Mouse (Mus musculus) hindbrain, embryonic 14.5 days (tissue): ENCODE results near the gene Cdhr5. TPM values are rescaled to one million over a fixed set of nuclear protein-coding genes. Genes with fewer than 3 reads are reported as not detected.
A peak's percentile ranks its signal among the peaks of the same experiment; 100 is the strongest.

Experiments
- ATAC-seq: fragments of 200-750 bp; cut with Nextera tagmentation; 2 replicates; pipeline ENCODE4 v1.8.0; 2017; ENCODE audit warnings: moderate number of reproducible peaks, mild to moderate bottlenecking, moderate TSS enrichment, moderate library complexity; ENCODE audit not compliant: low FRiP score
- DNase-seq: peaks from one replicate; pipeline ENCODE4 v3.0.0-alpha.2; 2015; ENCODE audit warnings: low spot score
- H3K27ac ChIP-seq: fragments of 300-500 bp; sonication (generic); 2 replicates; pipeline ENCODE4 v1.5.1; 2014; ENCODE audit warnings: mild to moderate bottlenecking, moderate library complexity
- H3K27me3 ChIP-seq: fragments of 300-500 bp; sonication (generic); 2 replicates; pipeline ENCODE4 v1.6.1; 2014; ENCODE audit warnings: mild to moderate bottlenecking, low read length, mixed read lengths; ENCODE audit not compliant: control insufficient read depth, insufficient read depth
- H3K36me3 ChIP-seq: fragments of 300-500 bp; sonication (generic); replicated peaks from 2 replicates; pipeline ENCODE4 v1.6.1; 2014; ENCODE audit not compliant: control insufficient read depth, insufficient read depth
- H3K4me1 ChIP-seq: fragments of 300-500 bp; sonication (generic); replicated peaks from 2 replicates; pipeline ENCODE4 v1.6.1; 2014; ENCODE audit warnings: antibody characterized with exemption, low read length, mixed read lengths; ENCODE audit not compliant: control insufficient read depth, insufficient read depth
- H3K4me2 ChIP-seq: fragments of 300-500 bp; sonication (generic); replicated peaks from 2 replicates; pipeline ENCODE4 v1.6.1; 2014; ENCODE audit warnings: mild to moderate bottlenecking, moderate library complexity
- H3K4me3 ChIP-seq: fragments of 300-500 bp; sonication (generic); replicated peaks from 2 replicates; pipeline ENCODE4 v1.5.1; 2014; ENCODE audit warnings: mild to moderate bottlenecking, low read length
- H3K9ac ChIP-seq: fragments of 300-500 bp; sonication (generic); 2 replicates; pipeline ENCODE4 v1.6.1; 2014
- H3K9me3 ChIP-seq: fragments of 300-500 bp; sonication (generic); 2 replicates; pipeline ENCODE4 v1.6.1; 2016; ENCODE audit warnings: low read length; ENCODE audit not compliant: control insufficient read depth
- WGBS: fragments of 180-500 bp; shearing (Covaris S2); extraction: QIAGEN DNeasy Blood & Tissue Kit; methylation state at CpG from one replicate; pipeline ENCODE4 v1.1.7; 2014; 5-methylcytosine and 5-hydroxymethylcytosine counted together
- polyA plus RNA-seq: library from polyadenylated mRNA; unstranded; fragments of >200 nt; fragmentation: Nextera tagmentation; extraction: Ambion mirVana; gene quantifications from 2 replicates; pipeline ENCODE4 v1.2.1, GENCODE M21; 2014

The Cdhr5 gene
- polyA plus RNA-seq, 1 experiment from 2014 or later: not detected

- Histone ChIP-seq H3K9me3 (no peaks in the 10 kb centered on the region), H3K27me3 (no peaks in the 10 kb centered on the region), H3K36me3 (peaks cover 53% of the 10 kb centered on the region), H3K27ac (no peak overlapping the region), H3K4me1 (peaks cover 14% of the 10 kb centered on the region), H3K4me2 (peak overlapping the region; percentile 98; the same call in 1 of the 2 replicates), H3K4me3 (no peak overlapping the region), H3K9ac (no peak overlapping the region)
- ATAC-seq: no peak
- over 99% methylated on average over 4 of the region's 4 CpGs for WGBS
- DNase-seq: no peak
Observed at GRCm38 (mm10) chr7:141230570-141230969, 46.0 kb downstream of the Cdhr5 start.

GRCm38 (mm10) chr7:141229702-141230101, 46.9 kb downstream of the Cdhr5 start:
- peak overlapping the region; percentile 98 for H3K4me2 ChIP-seq
- no peak for ATAC-seq
- 61% methylated on average over 6 of the region's 6 CpGs for WGBS

DNA sequence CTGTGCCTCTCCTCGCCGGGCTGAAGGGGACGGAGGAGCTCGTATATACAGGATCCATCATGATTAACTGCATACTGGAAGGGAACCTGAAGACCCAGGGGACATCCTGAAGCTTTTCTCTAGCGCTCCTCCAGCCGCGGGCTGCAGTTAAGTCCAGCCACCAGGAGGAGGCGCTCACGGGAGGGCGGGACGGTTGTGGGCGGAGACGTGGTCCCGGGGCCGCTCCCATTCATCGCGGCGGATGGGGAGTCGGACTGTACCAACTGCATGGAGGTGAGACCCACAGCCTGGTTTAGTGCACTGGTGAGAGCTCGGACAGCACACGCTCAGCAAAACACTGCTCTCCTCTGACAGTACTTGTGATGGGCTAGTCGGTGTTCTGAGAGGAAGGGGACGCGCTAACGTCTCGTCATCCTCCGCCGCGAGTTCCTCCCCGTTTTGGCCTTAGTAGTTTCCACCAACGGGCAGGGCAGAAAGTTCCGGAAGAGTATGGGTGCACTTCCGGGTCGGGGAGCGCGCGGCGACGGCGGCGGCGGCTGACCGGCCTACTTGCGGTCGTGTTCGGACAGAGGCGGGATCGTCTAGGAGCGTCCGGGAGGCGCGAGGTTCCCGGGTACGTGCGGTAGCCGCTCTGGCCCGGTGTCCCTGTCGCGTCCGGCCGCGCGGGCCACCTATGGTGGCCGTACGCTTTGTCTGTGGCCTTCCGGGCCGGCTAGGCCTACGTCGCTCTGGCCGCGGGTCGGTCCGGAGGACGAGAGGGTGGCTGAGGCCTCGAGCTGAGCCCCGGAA, 48.1 kb downstream of the Cdhr5 start, which contains the start of gene Phrf1:
TSS of gene Phrf1 (plus strand) at position 506 of the 789 bp plus-strand sequence.
- DNase-seq (peak; percentile 95), ATAC-seq (peak; percentile 93)
- no peaks in the 10 kb centered on the region for H3K27me3 ChIP-seq
- under 1% methylated on average over 76 of the region's 76 CpGs for WGBS
- peaks cover 14% of the 10 kb centered on the region for H3K4me1 ChIP-seq
- H3K9ac ChIP-seq: peak within 1 kb of the TSS; percentile 98
- no peaks in the 10 kb centered on the region for H3K9me3 ChIP-seq
- peaks cover 32% of the 10 kb centered on the region for H3K36me3 ChIP-seq
- peak within 1 kb of the TSS; percentile 98 for H3K4me2 ChIP-seq
- H3K4me3 ChIP-seq: peak within 1 kb of the TSS; percentile 100
- H3K27ac ChIP-seq: peak within 1 kb of the TSS; percentile 96

More at GRCm38 (mm10) chr7:141229702-141230101, 46.9 kb downstream of the Cdhr5 start:
- H3K9ac ChIP-seq: peak overlapping the region; percentile 98
- H3K27me3 ChIP-seq: no peaks in the 10 kb centered on the region
- DNase-seq: no peak
- no peak overlapping the region for H3K27ac ChIP-seq
- H3K9me3 ChIP-seq: no peaks in the 10 kb centered on the region
- H3K4me1 ChIP-seq: peaks cover 14% of the 10 kb centered on the region
- peak overlapping the region; percentile 100 for H3K4me3 ChIP-seq
- H3K36me3 ChIP-seq: peaks cover 45% of the 10 kb centered on the region

GRCm38 (mm10) chr7:141227796-141228195, 48.8 kb downstream of the Cdhr5 start:
- H3K9me3 ChIP-seq: no peaks in the 10 kb centered on the region
- ATAC-seq (no peak), DNase-seq (no peak)
- no peak overlapping the region for H3K4me3 ChIP-seq
- H3K4me2 ChIP-seq: peak overlapping the region; percentile 98
- H3K4me1 ChIP-seq: peaks cover 15% of the 10 kb centered on the region
- WGBS: 76% methylated on average over 4 of the region's 4 CpGs
- no peak overlapping the region for H3K9ac ChIP-seq
- H3K27ac ChIP-seq: peak overlapping the region; percentile 96; the same call in 1 of the 2 replicates
- H3K36me3 ChIP-seq: peaks cover 26% of the 10 kb centered on the region
- H3K27me3 ChIP-seq: no peaks in the 10 kb centered on the region

DNA sequence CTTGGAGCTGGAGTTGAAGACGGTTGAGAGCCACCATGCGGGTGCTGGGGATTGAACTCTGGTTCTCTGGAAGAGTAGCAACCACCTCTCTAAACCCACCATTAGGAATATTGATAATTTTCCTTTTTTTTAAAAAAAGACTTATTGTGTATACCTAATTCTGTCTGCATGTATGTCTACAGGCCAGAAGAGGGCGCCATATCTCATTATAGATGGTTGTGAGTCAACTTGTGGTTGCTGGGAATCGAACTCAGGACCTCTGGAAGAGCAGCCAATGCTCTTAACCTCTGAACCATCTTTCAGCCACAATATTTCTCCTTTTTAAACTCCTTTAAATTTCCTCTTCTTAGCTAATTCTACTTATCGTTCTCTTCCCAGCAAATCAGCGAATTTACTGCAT, 50.1 kb downstream of the Cdhr5 start:
- peaks cover 13% of the 10 kb centered on the region for H3K36me3 ChIP-seq
- H3K4me3 ChIP-seq: no peak overlapping the region
- no peaks in the 10 kb centered on the region for H3K27me3 ChIP-seq
- no peak for DNase-seq
- WGBS: 87% methylated on average over 6 of the region's 6 CpGs
- no peak for ATAC-seq
- H3K27ac ChIP-seq: no peak overlapping the region
- H3K9me3 ChIP-seq: no peaks in the 10 kb centered on the region
- H3K9ac ChIP-seq: no peak overlapping the region
- peaks cover 25% of the 10 kb centered on the region for H3K4me1 ChIP-seq
- no peak overlapping the region for H3K4me2 ChIP-seq

DNA sequence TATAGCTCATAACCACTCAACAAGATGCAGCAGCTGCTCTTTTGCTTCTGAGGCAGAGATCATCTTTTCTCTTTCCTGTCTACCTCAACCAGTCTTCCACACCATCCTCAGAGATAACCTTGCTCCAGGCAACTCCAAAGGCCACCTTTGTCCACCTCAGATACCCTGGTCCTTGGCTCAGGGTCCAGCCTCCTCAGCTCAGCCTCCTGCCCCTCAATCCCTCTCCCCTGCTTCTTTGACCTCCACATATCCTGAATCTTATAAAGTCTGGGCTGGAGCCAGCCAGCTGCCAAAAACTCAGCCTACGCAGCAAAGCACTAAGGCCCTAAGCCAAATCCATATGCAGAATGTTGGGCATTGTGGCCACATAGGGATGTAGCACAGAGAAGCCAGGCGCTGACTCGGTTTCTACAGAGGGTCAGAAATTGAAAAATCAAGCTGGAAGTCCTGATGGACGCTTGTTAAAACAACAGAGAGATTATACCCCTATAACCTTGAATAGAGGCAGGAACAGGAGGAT, 53.8 kb downstream of the Cdhr5 start:
- H3K27me3 ChIP-seq: no peaks in the 10 kb centered on the region
- DNase-seq (no peak), ATAC-seq (no peak)
- H3K9ac ChIP-seq: no peak overlapping the region
- WGBS: 91% methylated on average over 4 of the region's 4 CpGs
- H3K27ac ChIP-seq: no peak overlapping the region
- no peaks in the 10 kb centered on the region for H3K9me3 ChIP-seq
- H3K4me3 ChIP-seq: no peak overlapping the region
- H3K36me3 ChIP-seq: no peaks in the 10 kb centered on the region; the same call in 1 of the 2 replicates
- no peak overlapping the region for H3K4me2 ChIP-seq
- H3K4me1 ChIP-seq: peaks cover 18% of the 10 kb centered on the region

- Histone ChIP-seq H3K4me1 (peaks cover 18% of the 10 kb centered on the region), H3K9me3 (no peaks in the 10 kb centered on the region), H3K36me3 (no peaks in the 10 kb centered on the region; the same call in 1 of the 2 replicates), H3K9ac (peak overlapping the region; percentile 64), H3K27me3 (no peaks in the 10 kb centered on the region), H3K4me3 (peak overlapping the region; percentile 36), H3K27ac (peak overlapping the region; percentile 68), H3K4me2 (peak overlapping the region; percentile 76)
- 8% methylated on average over 8 of the region's 8 CpGs for WGBS
- ATAC-seq (no peak), DNase-seq (peak; percentile 24)
Observed at GRCm38 (mm10) chr7:141222126-141222467, 54.5 kb downstream of the Cdhr5 start.

GRCm38 (mm10) chr7:141221249-141222125, 55.1 kb downstream of the Cdhr5 start:
- Histone ChIP-seq H3K9ac (peak overlapping the region; percentile 64), H3K4me1 (peaks cover 23% of the 10 kb centered on the region), H3K27me3 (no peaks in the 10 kb centered on the region), H3K4me3 (peak overlapping the region; percentile 36), H3K36me3 (no peaks in the 10 kb centered on the region; the same call in 1 of the 2 replicates), H3K4me2 (peak overlapping the region; percentile 76), H3K9me3 (no peaks in the 10 kb centered on the region), H3K27ac (peak overlapping the region; percentile 68)
- peak; percentile 93 for DNase-seq
- ATAC-seq: peak; percentile 96
- WGBS: 3% methylated on average over 43 of the region's 44 CpGs

DNA sequence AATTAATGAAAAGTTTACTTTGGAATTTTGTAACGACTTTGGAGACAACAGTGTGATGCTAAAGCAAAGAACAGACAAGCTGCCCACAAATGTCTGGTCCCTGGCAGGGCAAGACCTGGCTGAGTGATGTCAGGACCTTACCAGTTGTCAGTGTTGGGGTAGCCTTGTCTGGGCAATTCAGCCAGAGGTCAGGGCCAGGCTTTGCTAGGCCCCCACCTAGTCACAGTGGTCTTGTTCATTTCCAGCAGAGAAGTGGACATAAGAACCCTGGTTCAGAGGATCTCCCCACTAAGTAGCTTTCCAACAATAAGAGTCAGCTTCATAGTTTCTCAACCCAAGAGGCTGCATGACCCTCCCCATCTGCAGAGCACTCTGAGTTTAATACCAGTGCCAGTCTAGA, 56.2 kb downstream of the Cdhr5 start:
- 85% methylated on average over 1 of the region's 1 CpGs for WGBS
- no peak overlapping the region for H3K4me2 ChIP-seq
- no peak overlapping the region for H3K9ac ChIP-seq

More for the DNA sequence above, 56.2 kb downstream of the Cdhr5 start:
- Histone ChIP-seq H3K27ac (no peak overlapping the region), H3K27me3 (no peaks in the 10 kb centered on the region), H3K4me1 (peaks cover 27% of the 10 kb centered on the region), H3K36me3 (no peaks in the 10 kb centered on the region; the same call in 1 of the 2 replicates), H3K9me3 (no peaks in the 10 kb centered on the region), H3K4me3 (no peak overlapping the region)
- DNase-seq: no peak
- no peak for ATAC-seq
